Mouse (Mus musculus): ENCODE measurements around the gene Sh3tc1. TPM values are rescaled to one million over a fixed set of nuclear protein-coding genes. Genes with fewer than 3 reads are reported as not detected.

The Sh3tc1 gene
- polyA plus RNA-seq, 1 experiment from 2014 or later = 1.5 TPM

- DNase-seq (ENCODE audit: low spot score) (no peak), ATAC-seq (ENCODE audit: low FRiP score) (no peak)
- WGBS = 63% methylated on average over 2 of the region's 2 CpGs
- no peaks in the 10 kb centered on the region for H3K36me3 ChIP-seq (ENCODE audit: control insufficient read depth, insufficient read depth, low read length)
- no peak overlapping the region for H3K4me2 ChIP-seq (replicated peaks; ENCODE audit: low read depth, low read length)
- no peak overlapping the region for H3K4me3 ChIP-seq (ENCODE audit: low read depth, low read length)
- H3K9me3 ChIP-seq (ENCODE audit: control insufficient read depth, low read length) = no peaks in the 10 kb centered on the region
- no peak overlapping the region for H3K9ac ChIP-seq (ENCODE audit: low read depth, low read length)
- H3K27me3 ChIP-seq (ENCODE audit: control insufficient read depth, insufficient read depth, low read length) = no peaks in the 10 kb centered on the region
- H3K27ac ChIP-seq (ENCODE audit: low read depth, low read length) = no peak overlapping the region
- H3K4me1 ChIP-seq (replicated peaks; ENCODE audit: control insufficient read depth, insufficient read depth, low read length) = no peaks in the 10 kb centered on the region
These were observed 17.1 kb downstream of the Sh3tc1 start for GRCm38 (mm10) chr5:35722654-35723053.

GRCm38 (mm10) chr5:35721933-35722332 is 17.9 kb downstream of the Sh3tc1 start:
- 91% methylated on average over 2 of the region's 2 CpGs for WGBS
- ATAC-seq (ENCODE audit: low FRiP score) = no peak

GRCm38 (mm10) chr5:35719880-35720279 is 19.9 kb downstream of the Sh3tc1 start:
- ATAC-seq (ENCODE audit: low FRiP score) (no peak), DNase-seq (ENCODE audit: low spot score) (no peak)
- 96% methylated on average over 1 of the region's 1 CpGs for WGBS
- Histone ChIP-seq H3K4me1 (replicated peaks; ENCODE audit: control insufficient read depth, insufficient read depth, low read length) (no peaks in the 10 kb centered on the region), H3K27ac (ENCODE audit: low read depth, low read length) (no peak overlapping the region), H3K4me3 (ENCODE audit: low read depth, low read length) (no peak overlapping the region), H3K9me3 (ENCODE audit: control insufficient read depth, low read length) (no peaks in the 10 kb centered on the region), H3K27me3 (ENCODE audit: control insufficient read depth, insufficient read depth, low read length) (no peaks in the 10 kb centered on the region), H3K9ac (ENCODE audit: low read depth, low read length) (no peak overlapping the region), H3K36me3 (ENCODE audit: control insufficient read depth, insufficient read depth, low read length) (no peaks in the 10 kb centered on the region), H3K4me2 (replicated peaks; ENCODE audit: low read depth, low read length) (no peak overlapping the region)

More at GRCm38 (mm10) chr5:35721933-35722332, 17.9 kb downstream of the Sh3tc1 start:
- DNase-seq (ENCODE audit: low spot score) = no peak
- Histone ChIP-seq H3K36me3 (ENCODE audit: control insufficient read depth, insufficient read depth, low read length) (no peaks in the 10 kb centered on the region), H3K4me2 (replicated peaks; ENCODE audit: low read depth, low read length) (no peak overlapping the region), H3K9me3 (ENCODE audit: control insufficient read depth, low read length) (no peaks in the 10 kb centered on the region), H3K4me3 (ENCODE audit: low read depth, low read length) (no peak overlapping the region), H3K9ac (ENCODE audit: low read depth, low read length) (no peak overlapping the region), H3K27ac (ENCODE audit: low read depth, low read length) (no peak overlapping the region), H3K4me1 (replicated peaks; ENCODE audit: control insufficient read depth, insufficient read depth, low read length) (no peaks in the 10 kb centered on the region), H3K27me3 (ENCODE audit: control insufficient read depth, insufficient read depth, low read length) (no peaks in the 10 kb centered on the region)

- DNase-seq (ENCODE audit: low spot score) (no peak), ATAC-seq (ENCODE audit: low FRiP score) (no peak)
- H3K27ac ChIP-seq (ENCODE audit: low read depth, low read length) = no peak overlapping the region
- no peaks in the 10 kb centered on the region for H3K27me3 ChIP-seq (ENCODE audit: control insufficient read depth, insufficient read depth, low read length)
- H3K36me3 ChIP-seq (ENCODE audit: control insufficient read depth, insufficient read depth, low read length) = no peaks in the 10 kb centered on the region
- no peaks in the 10 kb centered on the region for H3K4me1 ChIP-seq (replicated peaks; ENCODE audit: control insufficient read depth, insufficient read depth, low read length)
- no peak overlapping the region for H3K9ac ChIP-seq (ENCODE audit: low read depth, low read length)
- no peak overlapping the region for H3K4me3 ChIP-seq (ENCODE audit: low read depth, low read length)
- H3K4me2 ChIP-seq (replicated peaks; ENCODE audit: low read depth, low read length) = no peak overlapping the region
- H3K9me3 ChIP-seq (ENCODE audit: control insufficient read depth, low read length) = no peaks in the 10 kb centered on the region
These were observed 20.4 kb downstream of the Sh3tc1 start for GRCm38 (mm10) chr5:35719343-35719742.

GRCm38 (mm10) chr5:35718817-35719216 is 21.0 kb downstream of the Sh3tc1 start:
- no peak overlapping the region for H3K27ac ChIP-seq (ENCODE audit: low read depth, low read length)
- H3K4me3 ChIP-seq (ENCODE audit: low read depth, low read length) = no peak overlapping the region
- ATAC-seq (ENCODE audit: low FRiP score) = no peak
- no peak overlapping the region for H3K4me2 ChIP-seq (replicated peaks; ENCODE audit: low read depth, low read length)
- H3K36me3 ChIP-seq (ENCODE audit: control insufficient read depth, insufficient read depth, low read length) = no peaks in the 10 kb centered on the region
- H3K4me1 ChIP-seq (replicated peaks; ENCODE audit: control insufficient read depth, insufficient read depth, low read length) = no peaks in the 10 kb centered on the region
- no peaks in the 10 kb centered on the region for H3K27me3 ChIP-seq (ENCODE audit: control insufficient read depth, insufficient read depth, low read length)
- H3K9me3 ChIP-seq (ENCODE audit: control insufficient read depth, low read length) = no peaks in the 10 kb centered on the region
- DNase-seq (ENCODE audit: low spot score) = no peak
- no peak overlapping the region for H3K9ac ChIP-seq (ENCODE audit: low read depth, low read length)
- WGBS = 69% methylated on average over 11 of the region's 11 CpGs

- Histone ChIP-seq H3K4me1 (replicated peaks; ENCODE audit: control insufficient read depth, insufficient read depth, low read length) (no peaks in the 10 kb centered on the region), H3K9ac (ENCODE audit: low read depth, low read length) (no peak overlapping the region), H3K4me3 (ENCODE audit: low read depth, low read length) (no peak overlapping the region), H3K27me3 (ENCODE audit: control insufficient read depth, insufficient read depth, low read length) (no peaks in the 10 kb centered on the region), H3K27ac (ENCODE audit: low read depth, low read length) (no peak overlapping the region), H3K4me2 (replicated peaks; ENCODE audit: low read depth, low read length) (no peak overlapping the region), H3K36me3 (ENCODE audit: control insufficient read depth, insufficient read depth, low read length) (no peaks in the 10 kb centered on the region), H3K9me3 (ENCODE audit: control insufficient read depth, low read length) (no peaks in the 10 kb centered on the region)
- DNase-seq (ENCODE audit: low spot score) (peak; percentile 47), ATAC-seq (ENCODE audit: low FRiP score) (no peak)
- WGBS = 60% methylated on average over 4 of the region's 4 CpGs
These were observed 21.8 kb downstream of the Sh3tc1 start for GRCm38 (mm10) chr5:35717946-35718345.

- no peak for ATAC-seq (ENCODE audit: low FRiP score)
These were observed 22.3 kb downstream of the Sh3tc1 start for GRCm38 (mm10) chr5:35717455-35717854.

GRCm38 (mm10) chr5:35713649-35714354 is 26.0 kb downstream of the Sh3tc1 start:
- H3K4me1 ChIP-seq (replicated peaks; ENCODE audit: control insufficient read depth, insufficient read depth, low read length) = no peaks in the 10 kb centered on the region
- no peaks in the 10 kb centered on the region for H3K9me3 ChIP-seq (ENCODE audit: control insufficient read depth, low read length)
- 51% methylated on average over 13 of the region's 13 CpGs for WGBS
- no peak overlapping the region for H3K4me3 ChIP-seq (ENCODE audit: low read depth, low read length)
- H3K4me2 ChIP-seq (replicated peaks; ENCODE audit: low read depth, low read length) = no peak overlapping the region
- H3K36me3 ChIP-seq (ENCODE audit: control insufficient read depth, insufficient read depth, low read length) = no peaks in the 10 kb centered on the region
- H3K27me3 ChIP-seq (ENCODE audit: control insufficient read depth, insufficient read depth, low read length) = no peaks in the 10 kb centered on the region
- H3K27ac ChIP-seq (ENCODE audit: low read depth, low read length) = no peak overlapping the region
- DNase-seq (ENCODE audit: low spot score) (peak; percentile 87), ATAC-seq (ENCODE audit: low FRiP score) (peak; percentile 71)
- H3K9ac ChIP-seq (ENCODE audit: low read depth, low read length) = no peak overlapping the region

More at GRCm38 (mm10) chr5:35717455-35717854, 22.3 kb downstream of the Sh3tc1 start:
- no peaks in the 10 kb centered on the region for H3K27me3 ChIP-seq (ENCODE audit: control insufficient read depth, insufficient read depth, low read length)
- no peaks in the 10 kb centered on the region for H3K36me3 ChIP-seq (ENCODE audit: control insufficient read depth, insufficient read depth, low read length)
- WGBS = 84% methylated on average over 5 of the region's 5 CpGs
- no peak for DNase-seq (ENCODE audit: low spot score)
- no peak overlapping the region for H3K9ac ChIP-seq (ENCODE audit: low read depth, low read length)
- H3K4me1 ChIP-seq (replicated peaks; ENCODE audit: control insufficient read depth, insufficient read depth, low read length) = no peaks in the 10 kb centered on the region
- no peak overlapping the region for H3K27ac ChIP-seq (ENCODE audit: low read depth, low read length)
- H3K4me2 ChIP-seq (replicated peaks; ENCODE audit: low read depth, low read length) = no peak overlapping the region
- no peaks in the 10 kb centered on the region for H3K9me3 ChIP-seq (ENCODE audit: control insufficient read depth, low read length)
- H3K4me3 ChIP-seq (ENCODE audit: low read depth, low read length) = no peak overlapping the region

GRCm38 (mm10) chr5:35712517-35712916 is 27.3 kb downstream of the Sh3tc1 start:
- no peak for ATAC-seq (ENCODE audit: low FRiP score)
- Histone ChIP-seq H3K4me2 (replicated peaks; ENCODE audit: low read depth, low read length) (no peak overlapping the region), H3K36me3 (ENCODE audit: control insufficient read depth, insufficient read depth, low read length) (no peaks in the 10 kb centered on the region), H3K4me1 (replicated peaks; ENCODE audit: control insufficient read depth, insufficient read depth, low read length) (no peaks in the 10 kb centered on the region), H3K4me3 (ENCODE audit: low read depth, low read length) (no peak overlapping the region), H3K27me3 (ENCODE audit: control insufficient read depth, insufficient read depth, low read length) (no peaks in the 10 kb centered on the region), H3K27ac (ENCODE audit: low read depth, low read length) (no peak overlapping the region), H3K9me3 (ENCODE audit: control insufficient read depth, low read length) (no peaks in the 10 kb centered on the region), H3K9ac (ENCODE audit: low read depth, low read length) (no peak overlapping the region)
- WGBS = 74% methylated on average over 5 of the region's 5 CpGs
- DNase-seq (ENCODE audit: low spot score) = no peak

Measured in hindbrain, embryonic 11.5 days (tissue).